Mouse (Mus musculus) left cerebral cortex, adult 18-20 months (tissue): Measurements from ENCODE around the gene Olfr731. TPM values are rescaled to one million over a fixed set of nuclear protein-coding genes. Genes with fewer than 3 reads are reported as not detected.

Source experiments
- DNase-seq, 2 experiments: peaks; one replicate each; pipeline ENCODE4 v3.0.0; 2021 to 2022; ENCODE audit warnings: low spot score in 2 of 2, mixed read lengths in 1 of 2
- long read RNA-seq, 2 experiments: library from polyadenylated mRNA; stranded (forward); transcript quantifications; one replicate each; pipeline ENCODE4 v2.0.0; 2021
- total RNA-seq, 2 experiments: library from RNA; stranded (reverse); gene quantifications; 2 replicates each; pipeline ENCODE4 v1.2.3; 2021

Gene Olfr731
- total RNA-seq: not detected
- long read RNA-seq, experiment 1: 0 reads
- long read RNA-seq, experiment 2: 0 reads

DNA sequence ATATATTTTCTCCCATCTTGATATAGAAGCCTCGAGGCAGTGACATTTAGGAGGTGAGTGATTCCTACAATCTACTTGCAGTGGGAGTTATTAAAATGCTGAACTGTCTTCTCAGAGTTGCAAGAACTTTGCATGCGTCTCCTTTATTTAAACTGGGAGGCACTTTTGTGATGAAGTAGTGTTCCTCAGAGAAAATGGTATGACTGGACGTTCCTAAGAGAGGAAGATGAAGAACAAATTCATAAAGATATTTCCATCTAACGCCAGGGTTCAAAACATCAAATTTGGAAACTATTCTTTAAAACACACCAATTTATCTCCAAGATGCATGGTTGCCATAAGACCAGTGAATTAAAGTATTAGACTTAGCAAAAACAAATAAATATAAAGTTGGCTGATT is at the start of gene Olfr731:
TSS of gene Olfr731 (minus strand) at position 101 of the 400 bp plus-strand sequence.
- DNase-seq: no peak

DNA sequence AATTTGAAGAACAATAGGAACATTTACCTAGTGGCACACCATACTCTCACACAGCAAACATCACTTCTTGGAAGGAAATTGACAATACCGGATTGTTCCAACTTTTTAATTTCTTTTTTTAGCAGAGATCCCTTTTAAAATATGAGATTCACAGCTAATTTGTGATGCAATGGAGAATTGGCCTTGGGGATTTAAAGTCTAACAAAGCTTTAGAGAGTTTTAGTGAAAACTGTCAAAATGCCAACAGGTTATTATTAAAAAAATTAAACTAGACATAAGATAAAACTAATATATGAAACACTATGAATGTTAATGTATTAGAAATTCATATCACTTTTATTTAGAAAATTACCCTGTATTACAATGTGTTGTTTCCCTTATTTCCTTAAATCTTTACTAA is 42.4 kb upstream of the Olfr731 start, which contains the start of gene Olfr732:
TSS of gene Olfr732 (minus strand) at position 101 of the 400 bp plus-strand sequence.
- DNase-seq: no peak

DNA sequence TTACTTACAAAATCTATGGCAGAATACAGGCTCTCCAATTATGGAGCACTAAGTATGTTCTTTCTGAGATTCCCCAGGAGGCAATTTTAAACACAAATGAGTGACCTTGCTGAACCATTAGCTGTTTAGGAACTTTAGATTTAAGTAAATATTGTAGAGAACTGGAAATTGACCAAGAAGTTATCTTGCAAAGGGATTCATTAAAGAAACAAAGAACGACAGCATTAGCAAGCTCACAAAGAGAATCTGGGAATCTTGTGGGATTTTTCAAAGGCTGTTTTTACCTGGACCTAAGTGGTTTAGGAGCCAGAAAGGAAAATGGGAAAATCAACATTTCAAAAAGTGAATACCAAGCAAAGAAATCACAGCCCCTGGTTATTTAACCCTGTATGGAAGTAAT is 53.6 kb downstream of the Olfr731 start, which contains the start of gene Olfr730:
TSS of gene Olfr730 (minus strand) at position 101 of the 400 bp plus-strand sequence.
- no peak for DNase-seq

Other genes starting within 250 kb of the Olfr731 start
- not detected for gene Olfr725, start 201.5 kb downstream of the Olfr731 start, total RNA-seq
- not detected for gene Olfr726, start 150.9 kb downstream of the Olfr731 start, total RNA-seq
- not detected for gene Olfr727, start 118.7 kb downstream of the Olfr731 start, total RNA-seq
- not detected for gene Olfr728, start 99.2 kb downstream of the Olfr731 start, total RNA-seq
- not detected for gene Olfr729, start 89.0 kb downstream of the Olfr731 start, total RNA-seq
- not detected for gene Olfr730, start 53.7 kb downstream of the Olfr731 start, total RNA-seq
- gene Olfr732, start 42.3 kb upstream of the Olfr731 start, total RNA-seq: not detected
- not detected for gene Olfr733, start 59.7 kb upstream of the Olfr731 start, total RNA-seq
- not detected for gene Olfr734, start 84.9 kb upstream of the Olfr731 start, total RNA-seq
- gene Olfr735, start 107.0 kb upstream of the Olfr731 start, total RNA-seq: not detected
- not detected for gene Tlr11, start 116.0 kb upstream of the Olfr731 start, total RNA-seq
- gene Olfr736, start 139.3 kb upstream of the Olfr731 start, total RNA-seq: not detected
- not detected for gene Olfr738, start 165.7 kb upstream of the Olfr731 start, total RNA-seq
- not detected for gene Olfr739, start 176.8 kb upstream of the Olfr731 start, total RNA-seq
- not detected for gene Olfr740, start 203.7 kb upstream of the Olfr731 start, total RNA-seq
- gene Olfr741, start 230.9 kb upstream of the Olfr731 start, total RNA-seq: not detected